Mouse (Mus musculus) forebrain, embryonic 12.5 days (tissue): ENCODE measurements around the gene Tmem33. TPM values are rescaled to one million over a fixed set of nuclear protein-coding genes. Genes with fewer than 3 reads are reported as not detected.
A peak's percentile ranks its signal among the peaks of the same experiment; 100 is the strongest.

Experiments used
- ATAC-seq: fragments of 200-750 bp; cut with Nextera tagmentation; 2 replicates; pipeline ENCODE4 v1.8.0; 2017; ENCODE audit warnings: moderate TSS enrichment; ENCODE audit not compliant: low FRiP score
- H3K27ac ChIP-seq: fragments of 300-500 bp; sonication (generic); 2 replicates; pipeline ENCODE4 v1.5.1; 2016; ENCODE audit warnings: mild to moderate bottlenecking
- H3K27me3 ChIP-seq: fragments of 300-500 bp; sonication (generic); 2 replicates; pipeline ENCODE4 v1.6.1; 2016; ENCODE audit warnings: mild to moderate bottlenecking
- H3K36me3 ChIP-seq: fragments of 300-500 bp; sonication (generic); replicated peaks from 2 replicates; pipeline ENCODE4 v1.6.1; 2016; ENCODE audit warnings: mild to moderate bottlenecking
- H3K4me1 ChIP-seq: fragments of 300-500 bp; sonication (generic); 2 replicates; pipeline ENCODE4 v1.6.1; 2016
- H3K4me2 ChIP-seq: fragments of 300-500 bp; sonication (generic); 2 replicates; pipeline ENCODE4 v1.6.1; 2016; ENCODE audit warnings: mild to moderate bottlenecking, moderate library complexity
- H3K4me3 ChIP-seq: fragments of 300-500 bp; sonication (generic); replicated peaks from 2 replicates; pipeline ENCODE4 v1.5.1; 2016; ENCODE audit warnings: mild to moderate bottlenecking
- H3K9ac ChIP-seq: fragments of 300-500 bp; sonication (generic); 2 replicates; pipeline ENCODE4 v1.6.1; 2016; ENCODE audit warnings: mild to moderate bottlenecking
- H3K9me3 ChIP-seq: fragments of 300-500 bp; sonication (generic); 2 replicates; pipeline ENCODE4 v1.6.1; 2016
- WGBS: fragments of 180-500 bp; shearing (Covaris S2); methylation state at CpG from one replicate; pipeline ENCODE4 v1.1.7; 2016; 5-methylcytosine and 5-hydroxymethylcytosine counted together
- polyA plus RNA-seq: library from polyadenylated mRNA; unstranded; fragments of >200 nt; fragmentation: Nextera tagmentation; extraction: Ambion mirVana; gene quantifications from 2 replicates; pipeline ENCODE4 v1.2.1, GENCODE M21; 2016

Gene Tmem33
- polyA plus RNA-seq, 1 experiment from 2014 or later, result 107 TPM

- Histone ChIP-seq H3K4me2 (no peak overlapping the region), H3K9me3 (no peaks in the 10 kb centered on the region), H3K27me3 (no peaks in the 10 kb centered on the region), H3K36me3 (no peaks in the 10 kb centered on the region), H3K4me3 (no peak overlapping the region), H3K9ac (no peak overlapping the region), H3K4me1 (peaks cover 13% of the 10 kb centered on the region), H3K27ac (no peak overlapping the region)
- ATAC-seq, result no peak
- 92% methylated on average over 1 of the region's 1 CpGs for WGBS
Observed at GRCm38 (mm10) chr5:67303816-67304215, 43.5 kb downstream of the Tmem33 start.

GRCm38 (mm10) chr5:67306698-67307521, 46.5 kb downstream of the Tmem33 start, which contains the start of gene Slc30a9:
Slc30a9 (plus strand) TSS chr5:67306955.
- peak within 1 kb of the TSS; percentile 67 for H3K27ac ChIP-seq
- H3K27me3 ChIP-seq, result no peaks in the 10 kb centered on the region
- ATAC-seq, result peak; percentile 98
- peak within 1 kb of the TSS; percentile 73 for H3K4me2 ChIP-seq
- peak within 1 kb of the TSS; percentile 92 for H3K9ac ChIP-seq
- H3K36me3 ChIP-seq, result peaks cover 9% of the 10 kb centered on the region; the same call in 1 of the 2 replicates
- H3K4me3 ChIP-seq, result peak within 1 kb of the TSS; percentile 96
- WGBS, result under 1% methylated on average over 83 of the region's 83 CpGs
- peaks cover 13% of the 10 kb centered on the region for H3K4me1 ChIP-seq
- no peaks in the 10 kb centered on the region for H3K9me3 ChIP-seq

- H3K4me2 ChIP-seq, result peak overlapping the region; percentile 73
- WGBS, result 35% methylated on average over 13 of the region's 13 CpGs
- peaks cover 13% of the 10 kb centered on the region for H3K4me1 ChIP-seq
- H3K27me3 ChIP-seq, result no peaks in the 10 kb centered on the region
- H3K36me3 ChIP-seq, result peaks cover 9% of the 10 kb centered on the region; the same call in 1 of the 2 replicates
- H3K27ac ChIP-seq, result no peak overlapping the region
- H3K9ac ChIP-seq, result peak overlapping the region; percentile 92
- H3K4me3 ChIP-seq, result peak overlapping the region; percentile 96
- H3K9me3 ChIP-seq, result no peaks in the 10 kb centered on the region
- ATAC-seq, result no peak
Observed at GRCm38 (mm10) chr5:67307659-67308222, 47.4 kb downstream of the Tmem33 start.

GRCm38 (mm10) chr5:67311811-67312521, 51.6 kb downstream of the Tmem33 start:
- ATAC-seq, result no peak
- H3K4me2 ChIP-seq, result no peak overlapping the region
- no peak overlapping the region for H3K4me3 ChIP-seq

GRCm38 (mm10) chr5:67312522-67312851, 52.1 kb downstream of the Tmem33 start:
- 92% methylated on average over 3 of the region's 3 CpGs for WGBS
- no peaks in the 10 kb centered on the region for H3K27me3 ChIP-seq
- H3K9me3 ChIP-seq, result no peaks in the 10 kb centered on the region
- H3K9ac ChIP-seq, result no peak overlapping the region
- no peak overlapping the region for H3K4me2 ChIP-seq
- ATAC-seq, result no peak
- peaks cover 13% of the 10 kb centered on the region; the same call in 1 of the 2 replicates for H3K36me3 ChIP-seq
- no peak overlapping the region for H3K27ac ChIP-seq
- no peak overlapping the region for H3K4me3 ChIP-seq
- H3K4me1 ChIP-seq, result peaks cover 11% of the 10 kb centered on the region

More at GRCm38 (mm10) chr5:67311811-67312521, 51.6 kb downstream of the Tmem33 start:
- WGBS, result 80% methylated on average over 3 of the region's 3 CpGs
- Histone ChIP-seq H3K27me3 (no peaks in the 10 kb centered on the region), H3K9me3 (no peaks in the 10 kb centered on the region), H3K27ac (no peak overlapping the region), H3K9ac (no peak overlapping the region), H3K36me3 (peaks cover 11% of the 10 kb centered on the region; the same call in 1 of the 2 replicates), H3K4me1 (peaks cover 13% of the 10 kb centered on the region)

GRCm38 (mm10) chr5:67321656-67322268, 61.4 kb downstream of the Tmem33 start:
- WGBS, result 89% methylated on average over 17 of the region's 17 CpGs
- no peak overlapping the region for H3K9ac ChIP-seq
- no peak overlapping the region for H3K4me2 ChIP-seq
- no peak overlapping the region for H3K4me3 ChIP-seq
- no peaks in the 10 kb centered on the region for H3K27me3 ChIP-seq
- no peak overlapping the region for H3K27ac ChIP-seq
- H3K36me3 ChIP-seq, result peaks cover 19% of the 10 kb centered on the region
- peaks cover 4% of the 10 kb centered on the region; the same call in 1 of the 2 replicates for H3K4me1 ChIP-seq
- ATAC-seq, result no peak
- no peaks in the 10 kb centered on the region for H3K9me3 ChIP-seq

- H3K9me3 ChIP-seq, result no peaks in the 10 kb centered on the region
- ATAC-seq, result no peak
- H3K4me2 ChIP-seq, result no peak overlapping the region
- H3K9ac ChIP-seq, result no peak overlapping the region
- H3K4me3 ChIP-seq, result no peak overlapping the region
- H3K27ac ChIP-seq, result no peak overlapping the region
- peaks cover 4% of the 10 kb centered on the region; the same call in 1 of the 2 replicates for H3K4me1 ChIP-seq
- 54% methylated on average over 1 of the region's 1 CpGs for WGBS
- H3K27me3 ChIP-seq, result no peaks in the 10 kb centered on the region
- H3K36me3 ChIP-seq, result peaks cover 8% of the 10 kb centered on the region; the same call in 1 of the 2 replicates
Observed at GRCm38 (mm10) chr5:67324032-67324431, 63.7 kb downstream of the Tmem33 start.

- H3K4me3 ChIP-seq, result no peak overlapping the region
- no peaks in the 10 kb centered on the region for H3K4me1 ChIP-seq
- ATAC-seq, result no peak
- H3K9me3 ChIP-seq, result no peaks in the 10 kb centered on the region
- H3K9ac ChIP-seq, result no peak overlapping the region
- H3K36me3 ChIP-seq, result peaks cover 42% of the 10 kb centered on the region
- H3K27ac ChIP-seq, result no peak overlapping the region
- WGBS, result 93% methylated on average over 6 of the region's 6 CpGs
- no peaks in the 10 kb centered on the region for H3K27me3 ChIP-seq
- no peak overlapping the region for H3K4me2 ChIP-seq
Observed at GRCm38 (mm10) chr5:67340811-67341210, 80.4 kb downstream of the Tmem33 start.

Other genes with a start within 250 kb of the Tmem33 start
- not detected in 2 replicates for gene Phox2b, start 161.3 kb upstream of the Tmem33 start, polyA plus RNA-seq
- gene Slc30a9, start 46.4 kb downstream of the Tmem33 start, polyA plus RNA-seq, result 130 and 135 TPM in 2 replicates
- gene Bend4, start 167.7 kb downstream of the Tmem33 start, polyA plus RNA-seq, result 7.8 and 8.7 TPM in 2 replicates